Mouse (Mus musculus): ENCODE results near the gene Cebpb. TPM values are rescaled to one million over a fixed set of nuclear protein-coding genes. Genes with fewer than 3 reads are reported as not detected.

The Cebpb gene
- polyA plus RNA-seq, 1 experiment from 2014 or later, result 77.4 TPM

DNA sequence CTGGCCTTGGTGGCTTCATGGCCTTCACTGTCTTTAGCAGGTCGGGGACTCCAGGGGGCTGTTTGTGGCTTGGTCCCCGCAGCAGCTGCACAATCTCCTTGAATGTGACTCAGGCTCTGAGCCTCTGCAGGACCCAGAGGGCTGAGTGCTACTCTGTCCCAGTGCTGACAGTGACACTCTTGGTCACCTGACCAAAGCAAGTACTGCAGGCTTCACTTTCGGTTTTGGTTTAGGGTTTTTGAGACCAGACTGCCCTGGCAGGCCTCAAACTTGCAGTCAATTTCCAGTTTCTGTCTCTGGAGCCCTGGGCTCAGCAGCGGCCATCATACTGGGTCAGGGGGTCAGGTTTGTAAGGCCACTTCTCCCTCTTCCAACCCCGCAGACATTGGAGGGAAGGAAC lies 9.2 kb downstream of the Cebpb start:
- WGBS, result 31% methylated on average over 5 of the region's 5 CpGs
- Histone ChIP-seq H3K4me2 (peak overlapping the region; percentile 27; the same call in 1 of the 2 replicates), H3K27ac (ENCODE audit: low read depth) (peak overlapping the region; percentile 54; the same call in 1 of the 2 replicates), H3K4me3 (ENCODE audit: low read depth, low read length) (no peak overlapping the region), H3K36me3 (ENCODE audit: insufficient read depth) (peaks cover 11% of the 10 kb centered on the region; the same call in 1 of the 2 replicates), H3K27me3 (ENCODE audit: insufficient read depth, low read length) (no peaks in the 10 kb centered on the region), H3K4me1 (ENCODE audit: insufficient read depth) (no peaks in the 10 kb centered on the region), H3K9me3 (ENCODE audit: low read depth, low read length) (no peaks in the 10 kb centered on the region), H3K9ac (no peak overlapping the region)
- no peak for TF ChIP-seq CTCF (IDR thresholded peaks at IDR 0.05; ENCODE audit: low read depth)
- DNase-seq (peak; percentile 75), ATAC-seq (ENCODE audit: insufficient read depth) (peak; percentile 68)

- Histone ChIP-seq H3K27ac (ENCODE audit: low read depth) (no peak overlapping the region), H3K4me1 (ENCODE audit: insufficient read depth) (no peaks in the 10 kb centered on the region), H3K36me3 (ENCODE audit: insufficient read depth) (no peaks in the 10 kb centered on the region), H3K9me3 (ENCODE audit: low read depth, low read length) (no peaks in the 10 kb centered on the region), H3K27me3 (ENCODE audit: insufficient read depth, low read length) (no peaks in the 10 kb centered on the region), H3K4me2 (no peak overlapping the region), H3K4me3 (ENCODE audit: low read depth, low read length) (no peak overlapping the region), H3K9ac (no peak overlapping the region)
- ATAC-seq (ENCODE audit: insufficient read depth), result no peak
- TF ChIP-seq CTCF (IDR thresholded peaks at IDR 0.05; ENCODE audit: low read depth), result no peak
- WGBS, result 59% methylated on average over 5 of the region's 5 CpGs
- DNase-seq, result no peak
These were observed 11.3 kb downstream of the Cebpb start for GRCm38 (mm10) chr2:167700018-167700417.

DNA sequence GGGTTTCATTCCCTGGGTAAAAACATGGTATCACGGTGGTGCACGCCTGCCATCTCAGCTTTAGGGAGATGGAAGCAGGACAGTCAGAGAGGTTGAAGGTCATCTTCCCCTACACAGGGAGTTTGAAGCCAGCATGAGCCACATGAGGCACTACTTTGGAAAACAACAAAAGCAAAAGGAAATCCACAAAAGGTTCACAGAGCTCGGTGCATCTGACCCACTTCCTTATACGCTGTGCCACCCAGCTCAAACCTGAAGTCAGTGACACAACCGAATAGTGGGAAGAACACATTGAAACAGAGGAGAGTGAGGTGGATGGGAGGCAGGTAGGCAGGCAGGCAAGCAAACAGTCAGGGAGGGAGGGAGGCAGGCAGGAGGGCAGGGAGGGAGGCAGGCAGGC lies 12.8 kb downstream of the Cebpb start:
- no peak overlapping the region for H3K4me3 ChIP-seq (ENCODE audit: low read depth, low read length)
- H3K4me1 ChIP-seq (ENCODE audit: insufficient read depth), result 0 out of 2 replicates have a peak, but pooled peaks cover 5% of the 10 kb centered on the region
- WGBS, result 72% methylated on average over 5 of the region's 5 CpGs
- DNase-seq (no peak), ATAC-seq (ENCODE audit: insufficient read depth) (no peak)
- no peak for TF ChIP-seq CTCF (IDR thresholded peaks at IDR 0.05; ENCODE audit: low read depth)
- H3K27me3 ChIP-seq (ENCODE audit: insufficient read depth, low read length), result no peaks in the 10 kb centered on the region
- H3K36me3 ChIP-seq (ENCODE audit: insufficient read depth), result no peaks in the 10 kb centered on the region
- no peak overlapping the region for H3K4me2 ChIP-seq
- no peak overlapping the region for H3K9ac ChIP-seq
- H3K27ac ChIP-seq (ENCODE audit: low read depth), result no peak overlapping the region
- H3K9me3 ChIP-seq (ENCODE audit: low read depth, low read length), result no peaks in the 10 kb centered on the region

DNA sequence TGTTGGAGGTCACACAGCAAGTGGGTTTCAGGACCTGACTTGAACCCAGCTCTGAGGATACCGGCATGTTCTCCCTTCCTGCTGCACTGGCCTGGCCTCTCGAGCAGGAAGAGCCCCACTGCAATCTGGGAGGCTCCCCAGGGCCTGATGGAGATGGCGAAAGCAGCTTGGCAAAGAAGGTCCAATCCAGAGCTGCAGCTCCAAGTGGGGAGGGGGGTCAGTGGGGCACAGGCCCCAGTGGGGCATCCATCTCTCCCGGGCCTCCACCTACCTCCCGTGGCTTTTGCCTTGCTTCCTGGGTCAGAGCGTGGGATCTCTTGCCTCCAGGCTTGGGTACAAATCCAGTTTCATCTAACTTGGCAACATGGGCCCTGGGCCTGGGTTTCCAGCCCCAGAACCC lies 13.4 kb downstream of the Cebpb start:
- no peak for TF ChIP-seq CTCF (IDR thresholded peaks at IDR 0.05; ENCODE audit: low read depth)
- Histone ChIP-seq H3K27ac (ENCODE audit: low read depth) (no peak overlapping the region), H3K36me3 (ENCODE audit: insufficient read depth) (no peaks in the 10 kb centered on the region), H3K27me3 (ENCODE audit: insufficient read depth, low read length) (no peaks in the 10 kb centered on the region), H3K9me3 (ENCODE audit: low read depth, low read length) (no peaks in the 10 kb centered on the region), H3K4me2 (no peak overlapping the region), H3K9ac (no peak overlapping the region), H3K4me3 (ENCODE audit: low read depth, low read length) (no peak overlapping the region), H3K4me1 (ENCODE audit: insufficient read depth) (0 out of 2 replicates have a peak, but pooled peaks cover 5% of the 10 kb centered on the region)
- ATAC-seq (ENCODE audit: insufficient read depth) (no peak), DNase-seq (no peak)
- 71% methylated on average over 6 of the region's 6 CpGs for WGBS

DNA sequence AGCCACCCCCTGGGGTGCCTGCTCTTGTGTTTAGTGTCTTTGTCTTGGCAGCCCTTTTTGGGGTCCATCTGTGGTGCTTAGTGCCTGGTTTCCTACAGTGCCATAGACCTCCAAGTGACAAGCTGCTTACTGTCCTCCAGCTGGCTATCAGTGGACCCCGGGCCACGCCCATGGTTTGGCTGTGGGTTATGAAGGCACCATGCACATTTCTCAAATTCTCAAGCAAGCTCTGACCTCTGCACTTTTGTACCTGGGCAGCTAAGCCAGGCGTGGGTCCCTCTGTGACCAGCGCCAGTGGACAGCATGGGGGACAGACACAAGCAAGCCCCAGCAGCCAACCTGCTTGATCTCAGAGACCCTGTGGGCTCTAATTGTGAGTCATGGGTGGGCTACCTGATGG lies 15.7 kb downstream of the Cebpb start:
- no peaks in the 10 kb centered on the region for H3K36me3 ChIP-seq (ENCODE audit: insufficient read depth)
- TF ChIP-seq CTCF (IDR thresholded peaks at IDR 0.05; ENCODE audit: low read depth), result no peak
- H3K4me2 ChIP-seq, result no peak overlapping the region
- H3K27me3 ChIP-seq (ENCODE audit: insufficient read depth, low read length), result no peaks in the 10 kb centered on the region
- 0 out of 2 replicates have a peak, but pooled peaks cover 5% of the 10 kb centered on the region for H3K4me1 ChIP-seq (ENCODE audit: insufficient read depth)
- ATAC-seq (ENCODE audit: insufficient read depth), result no peak
- H3K9me3 ChIP-seq (ENCODE audit: low read depth, low read length), result no peaks in the 10 kb centered on the region
- H3K27ac ChIP-seq (ENCODE audit: low read depth), result no peak overlapping the region
- WGBS, result 73% methylated on average over 4 of the region's 4 CpGs
- DNase-seq, result no peak
- H3K9ac ChIP-seq, result no peak overlapping the region
- no peak overlapping the region for H3K4me3 ChIP-seq (ENCODE audit: low read depth, low read length)

- Histone ChIP-seq H3K27ac (ENCODE audit: low read depth) (no peak overlapping the region; the same call in 1 of the 2 replicates), H3K27me3 (ENCODE audit: insufficient read depth, low read length) (no peaks in the 10 kb centered on the region), H3K9me3 (ENCODE audit: low read depth, low read length) (no peaks in the 10 kb centered on the region), H3K9ac (no peak overlapping the region), H3K4me3 (ENCODE audit: low read depth, low read length) (no peak overlapping the region), H3K36me3 (ENCODE audit: insufficient read depth) (no peaks in the 10 kb centered on the region), H3K4me1 (ENCODE audit: insufficient read depth) (0 out of 2 replicates have a peak, but pooled peaks cover 5% of the 10 kb centered on the region), H3K4me2 (no peak overlapping the region)
- 0 out of 2 replicates have a peak, but pooled peaks have one; percentile 23 for ATAC-seq (ENCODE audit: insufficient read depth)
- TF ChIP-seq CTCF (IDR thresholded peaks at IDR 0.05; ENCODE audit: low read depth), result no peak
- no peak for DNase-seq
- WGBS, result 66% methylated on average over 11 of the region's 11 CpGs
These were observed 17.6 kb downstream of the Cebpb start for GRCm38 (mm10) chr2:167706183-167706939.

GRCm38 (mm10) chr2:167708373-167708772 lies 19.7 kb downstream of the Cebpb start:
- 55% methylated on average over 15 of the region's 15 CpGs for WGBS
- TF ChIP-seq CTCF (IDR thresholded peaks at IDR 0.05; ENCODE audit: low read depth), result no peak
- DNase-seq (no peak), ATAC-seq (ENCODE audit: insufficient read depth) (no peak)
- 0 out of 2 replicates have a peak, but pooled peaks cover 5% of the 10 kb centered on the region for H3K4me1 ChIP-seq (ENCODE audit: insufficient read depth)
- no peak overlapping the region for H3K4me2 ChIP-seq
- H3K36me3 ChIP-seq (ENCODE audit: insufficient read depth), result no peaks in the 10 kb centered on the region
- no peak overlapping the region for H3K4me3 ChIP-seq (ENCODE audit: low read depth, low read length)
- H3K9ac ChIP-seq, result no peak overlapping the region
- no peaks in the 10 kb centered on the region for H3K27me3 ChIP-seq (ENCODE audit: insufficient read depth, low read length)
- H3K27ac ChIP-seq (ENCODE audit: low read depth), result no peak overlapping the region
- no peaks in the 10 kb centered on the region for H3K9me3 ChIP-seq (ENCODE audit: low read depth, low read length)
